Mouse (Mus musculus) hindbrain, embryonic 13.5 days (tissue): Measurements from ENCODE around the gene Ninj1. TPM values are rescaled to one million over a fixed set of nuclear protein-coding genes. Genes with fewer than 3 reads are reported as not detected.

ENCODE experiments used
- ATAC-seq: fragments of 200-750 bp; cut with Nextera tagmentation; 2 replicates; pipeline ENCODE4 v1.8.0; 2017; ENCODE audit warnings: moderate TSS enrichment; ENCODE audit not compliant: low FRiP score
- H3K27ac ChIP-seq: fragments of 300-500 bp; sonication (generic); 2 replicates; pipeline ENCODE4 v1.5.1; 2015; ENCODE audit warnings: inconsistent platforms, mild to moderate bottlenecking, moderate library complexity
- H3K27me3 ChIP-seq: fragments of 300-500 bp; sonication (generic); 2 replicates; pipeline ENCODE4 v1.6.1; 2015; ENCODE audit warnings: mild to moderate bottlenecking, inconsistent platforms
- H3K36me3 ChIP-seq: fragments of 300-500 bp; sonication (generic); 2 replicates; pipeline ENCODE4 v1.6.1; 2015; ENCODE audit warnings: mild to moderate bottlenecking, inconsistent platforms
- H3K4me1 ChIP-seq: fragments of 300-500 bp; sonication (generic); replicated peaks from 2 replicates; pipeline ENCODE4 v1.6.1; 2015; ENCODE audit warnings: inconsistent platforms
- H3K4me2 ChIP-seq: fragments of 300-500 bp; sonication (generic); 2 replicates; pipeline ENCODE4 v1.6.1; 2015; ENCODE audit warnings: inconsistent platforms, mild to moderate bottlenecking, moderate library complexity
- H3K4me3 ChIP-seq: fragments of 300-500 bp; sonication (generic); 2 replicates; pipeline ENCODE4 v1.5.1; 2015; ENCODE audit warnings: mild to moderate bottlenecking, inconsistent platforms
- H3K9ac ChIP-seq: fragments of 300-500 bp; sonication (generic); 2 replicates; pipeline ENCODE4 v1.6.1; 2015; ENCODE audit warnings: mild to moderate bottlenecking, inconsistent platforms
- H3K9me3 ChIP-seq: fragments of 300-500 bp; sonication (generic); 2 replicates; pipeline ENCODE4 v1.6.1; 2016; ENCODE audit warnings: inconsistent platforms
- whole genome bisulfite sequencing: fragments of 180-500 bp; shearing (Covaris S2); methylation state at CpG from one replicate; pipeline ENCODE4 v1.1.7; 2015; 5-methylcytosine and 5-hydroxymethylcytosine counted together
- polyA plus RNA-seq: library from polyadenylated mRNA; unstranded; fragments of >200 nt; fragmentation: Nextera tagmentation; extraction: Ambion mirVana; gene quantifications from 2 replicates; pipeline ENCODE4 v1.2.1, GENCODE M21; 2015

The Ninj1 gene
- polyA plus RNA-seq, 1 experiment from 2014 or later = 19.9 TPM

- H3K27ac ChIP-seq = no peak overlapping the region
Measured at GRCm38 (mm10) chr13:49245251-49245650, 58.0 kb downstream of the Ninj1 start.

More at GRCm38 (mm10) chr13:49245251-49245650, 58.0 kb downstream of the Ninj1 start:
- no peak overlapping the region for H3K4me2 ChIP-seq
- no peaks in the 10 kb centered on the region for H3K36me3 ChIP-seq
- peaks cover 48% of the 10 kb centered on the region for H3K27me3 ChIP-seq
- no peak for ATAC-seq
- H3K4me1 ChIP-seq = peaks cover 11% of the 10 kb centered on the region
- H3K9me3 ChIP-seq = no peaks in the 10 kb centered on the region
- no peak overlapping the region for H3K4me3 ChIP-seq
- no peak overlapping the region for H3K9ac ChIP-seq
- WGBS = 61% methylated on average over 4 of the region's 4 CpGs

Other genes starting within 250 kb of the Ninj1 start
- 12.2 and 12.4 TPM in 2 replicates for gene Fam120a, start 219.5 kb upstream of the Ninj1 start, polyA plus RNA-seq
- gene Wnk2, start 39.5 kb upstream of the Ninj1 start, polyA plus RNA-seq = 20.3 and 20.7 TPM in 2 replicates
- 27.2 and 31.3 TPM in 2 replicates for gene Card19, start 28.6 kb downstream of the Ninj1 start, polyA plus RNA-seq
- gene Susd3, start 61.2 kb downstream of the Ninj1 start, polyA plus RNA-seq = 0.92 and 1.3 TPM in 2 replicates
- 1.4 and 2.0 TPM in 2 replicates for gene Fgd3, start 132.8 kb downstream of the Ninj1 start, polyA plus RNA-seq
- 28.2 and 29.3 TPM in 2 replicates for gene Bicd2, start 154.1 kb downstream of the Ninj1 start, polyA plus RNA-seq
- gene Ippk, start 233.8 kb downstream of the Ninj1 start, polyA plus RNA-seq = 14.0 and 15.0 TPM in 2 replicates